Mouse (Mus musculus): ENCODE measurements at regions not wholly inside any gene's neighbourhood (a gene's known extent, or its start where the extent isn't known, plus 50 kb on each side); places are given as distances from the start of the nearest gene placed in this dataset.

DNA sequence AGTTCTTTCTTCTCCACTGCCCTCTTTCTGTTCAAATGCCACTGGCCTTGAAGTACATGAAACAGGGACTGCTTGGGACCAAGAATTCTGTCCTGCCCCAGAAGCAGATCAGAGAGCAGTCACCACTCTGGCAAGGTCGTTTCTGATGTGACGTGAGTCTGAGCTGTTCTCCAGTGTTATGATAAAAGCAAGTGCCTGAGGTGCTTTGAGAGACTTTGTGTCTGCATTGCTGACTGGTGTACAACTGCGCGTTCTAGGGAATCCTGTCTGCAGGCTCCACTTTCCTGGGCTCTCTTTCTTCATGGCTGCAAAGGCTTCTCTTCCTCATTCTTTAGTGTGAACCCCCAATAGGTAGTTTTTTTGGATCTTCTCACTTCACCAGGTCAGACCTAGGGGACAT, 356.8 kb upstream of the Acvr2a start:
- no peak for DNase-seq (ENCODE audit: low spot score)

DNA sequence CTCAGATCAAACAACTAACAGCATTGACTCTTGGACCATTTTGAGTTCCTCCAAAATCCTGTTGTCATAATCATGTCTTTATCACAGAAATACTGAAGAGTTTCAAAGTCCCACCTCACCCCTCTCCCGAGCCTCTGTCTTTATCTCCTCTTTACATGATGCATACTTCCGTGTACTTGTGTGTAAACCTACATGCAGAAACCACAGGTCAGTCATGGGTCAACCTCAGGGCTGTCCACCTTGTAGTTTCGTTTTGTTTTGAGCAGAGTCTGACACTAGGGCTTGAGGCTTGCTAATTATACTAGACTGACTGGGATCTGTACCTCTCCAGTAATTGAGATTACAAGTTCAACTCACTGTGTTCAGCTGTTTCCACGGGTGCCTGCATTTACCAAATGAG, 348.4 kb upstream of the Acvr2a start:
- DNase-seq (ENCODE audit: low spot score), result no peak

DNA sequence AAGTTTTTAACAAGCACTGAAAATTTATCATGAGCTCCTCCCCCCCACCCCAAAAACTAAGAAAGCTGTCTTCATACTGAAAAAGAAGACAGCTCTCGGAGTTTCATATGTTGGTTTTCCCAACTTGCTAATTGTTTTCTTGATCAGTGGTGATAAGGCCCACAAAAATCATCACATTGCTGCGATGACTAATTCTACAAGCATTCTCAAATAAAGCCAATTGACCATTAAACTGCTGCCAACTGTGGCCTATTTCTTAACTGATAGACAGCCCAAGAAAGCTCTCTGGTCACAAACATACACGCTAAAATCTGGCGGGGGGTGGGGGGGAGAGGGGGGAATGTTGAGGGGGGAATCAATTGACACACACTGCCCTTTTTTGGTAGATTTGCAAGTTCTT, 345.0 kb upstream of the Acvr2a start:
- DNase-seq (ENCODE audit: low spot score), result no peak

DNA sequence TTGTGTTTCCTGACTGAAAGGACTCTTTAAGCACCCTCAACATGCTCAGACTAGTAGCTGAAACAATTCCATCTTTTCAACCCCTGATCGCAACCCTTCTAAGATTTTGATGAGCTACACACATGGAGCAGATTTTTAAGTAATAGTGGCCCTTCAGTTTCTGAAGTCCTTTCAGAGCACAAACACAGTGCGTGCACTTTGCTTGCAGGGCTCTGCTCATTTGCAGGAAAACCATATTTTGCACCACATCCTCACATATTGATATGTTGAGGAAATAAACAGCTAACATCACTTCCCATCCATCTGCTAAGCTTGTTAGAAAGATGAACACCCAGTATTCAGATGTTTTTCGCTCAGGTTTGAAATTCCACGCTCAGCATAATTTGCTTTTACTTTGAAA, 344.6 kb upstream of the Acvr2a start:
- DNase-seq (ENCODE audit: low spot score), result peak; percentile 3

DNA sequence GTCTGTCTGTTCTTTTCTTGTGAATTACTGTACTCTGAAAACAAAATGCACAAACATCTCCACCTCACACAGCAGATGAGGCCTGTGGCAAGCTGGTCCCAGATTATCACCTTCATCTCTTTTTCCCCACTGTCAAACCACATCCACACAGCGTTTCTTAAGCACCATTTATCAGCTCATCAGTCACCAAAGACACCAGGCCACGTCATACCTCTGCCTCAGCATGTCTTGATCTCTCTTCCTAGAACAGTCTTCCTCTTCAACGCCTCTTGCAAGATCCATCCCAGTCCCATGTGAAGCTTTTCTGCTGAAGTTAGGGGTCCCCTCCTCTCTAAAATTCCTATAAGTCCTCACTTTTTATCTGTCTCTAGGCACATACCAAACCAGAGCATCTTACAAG, 340.8 kb upstream of the Acvr2a start:
- DNase-seq (ENCODE audit: low spot score), result peak; percentile 59

DNA sequence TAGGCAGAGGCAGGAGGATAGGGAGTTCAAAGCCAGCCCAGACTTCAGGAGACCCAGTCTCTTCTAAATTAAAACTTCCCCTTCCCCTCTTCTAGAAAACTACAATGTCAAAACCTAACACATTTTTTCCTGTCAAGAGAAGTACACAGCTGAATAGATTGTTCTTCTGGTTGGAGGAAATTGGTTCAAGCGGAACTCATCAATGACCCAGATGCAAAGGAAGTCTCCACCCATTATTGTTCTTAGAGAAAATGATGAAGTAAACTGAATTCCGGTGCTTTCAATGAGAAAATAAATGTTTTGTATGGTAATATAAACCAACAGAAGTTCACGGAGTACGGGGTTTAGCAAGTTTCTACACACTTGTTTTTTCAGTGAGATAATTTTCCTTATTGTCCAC, 339.3 kb upstream of the Acvr2a start:
- no peak for DNase-seq (ENCODE audit: low spot score)

DNA sequence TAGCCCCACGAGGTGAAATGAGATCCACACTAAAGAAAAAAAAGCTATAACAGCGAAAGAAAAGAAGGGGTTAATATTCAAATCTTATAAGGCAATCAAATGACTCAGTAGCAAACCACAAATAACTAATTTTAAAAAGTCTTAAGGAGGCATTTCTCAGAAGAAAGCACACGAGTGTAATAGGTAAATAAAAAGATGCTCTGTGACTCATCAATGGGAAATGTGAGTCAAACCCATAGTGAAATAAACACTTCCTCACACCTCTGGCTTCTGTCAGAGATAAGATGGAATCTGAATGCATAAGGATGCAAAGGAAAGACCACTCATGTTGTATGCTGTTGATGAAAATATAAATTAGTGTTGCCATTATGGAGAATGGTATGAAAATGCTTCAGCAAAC, 337.1 kb upstream of the Acvr2a start:
- DNase-seq (ENCODE audit: low spot score), result no peak

DNA sequence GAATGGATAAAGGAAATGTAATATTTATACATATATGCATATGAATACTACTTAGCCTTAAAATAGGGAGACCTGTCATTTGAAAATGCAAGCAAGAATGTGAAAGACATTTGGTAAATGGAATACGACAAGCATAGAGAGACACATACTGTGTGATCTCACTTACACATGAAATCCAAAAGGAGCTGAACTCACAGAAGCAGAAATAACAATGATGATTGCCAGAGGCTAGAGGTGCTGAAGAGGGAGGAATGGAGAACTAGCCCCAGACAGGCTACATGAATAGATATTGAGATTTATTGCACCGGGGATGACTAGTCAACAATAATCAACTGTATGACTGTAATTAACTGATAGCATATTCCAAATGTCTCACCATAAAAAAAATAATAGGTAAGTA, 336.6 kb upstream of the Acvr2a start:
- DNase-seq (ENCODE audit: low spot score), result no peak

DNA sequence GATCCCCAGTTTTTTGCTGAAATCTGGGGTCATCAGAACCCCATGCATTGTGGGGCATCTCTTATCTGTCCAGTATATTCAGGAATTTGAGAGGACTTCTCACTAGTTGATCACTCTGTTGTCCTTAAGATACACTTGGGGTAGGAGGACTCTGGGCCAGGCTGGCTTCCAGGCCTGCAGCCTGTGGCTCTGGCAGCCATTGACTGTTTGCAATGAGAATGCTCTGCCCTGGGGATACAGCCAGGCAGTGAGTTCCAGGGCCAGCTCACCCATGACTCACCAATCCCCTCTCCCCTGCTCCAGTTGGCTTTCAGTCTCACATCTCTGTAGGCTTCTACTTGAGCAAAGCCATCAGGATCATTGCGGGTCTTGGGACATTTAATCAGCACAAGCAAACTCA, 334.3 kb upstream of the Acvr2a start:
- DNase-seq (ENCODE audit: low spot score), result no peak

DNA sequence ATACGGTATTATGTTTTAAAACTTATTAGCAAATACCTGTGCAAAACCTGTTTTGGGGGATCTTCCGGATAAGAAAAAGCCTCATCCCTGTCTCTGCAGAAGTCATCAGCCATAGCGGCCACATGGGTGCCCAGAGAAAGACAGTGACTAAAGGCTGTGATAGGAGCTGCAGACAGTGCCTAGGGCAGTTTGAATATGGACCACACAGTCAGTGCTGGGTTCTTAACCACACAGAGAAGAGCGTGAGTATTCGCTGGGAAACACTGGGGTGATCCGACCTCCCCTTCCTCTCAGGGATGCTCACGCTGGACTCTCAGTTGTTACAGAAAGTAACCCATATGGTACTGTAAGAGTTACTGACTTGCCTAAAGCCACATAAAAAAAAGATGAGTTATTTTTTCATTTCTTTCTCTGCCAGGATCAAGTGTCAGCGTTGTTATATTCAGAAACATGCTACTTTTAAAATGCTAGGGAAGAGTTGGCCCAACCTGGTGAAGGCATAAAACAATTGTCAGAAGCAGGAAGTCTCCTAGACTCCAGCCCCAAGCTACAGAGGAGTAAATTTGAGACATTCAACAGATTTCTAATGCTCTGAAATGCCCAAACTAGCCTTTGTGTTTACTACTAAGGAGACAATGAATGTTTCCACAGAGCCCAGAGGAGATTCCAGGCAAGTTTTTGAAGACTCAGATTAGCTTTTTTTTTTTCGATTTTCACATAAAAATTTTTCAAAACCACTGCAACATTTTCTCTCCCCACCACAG, 333.3 kb upstream of the Acvr2a start:
- no peak for DNase-seq (ENCODE audit: low spot score)

DNA sequence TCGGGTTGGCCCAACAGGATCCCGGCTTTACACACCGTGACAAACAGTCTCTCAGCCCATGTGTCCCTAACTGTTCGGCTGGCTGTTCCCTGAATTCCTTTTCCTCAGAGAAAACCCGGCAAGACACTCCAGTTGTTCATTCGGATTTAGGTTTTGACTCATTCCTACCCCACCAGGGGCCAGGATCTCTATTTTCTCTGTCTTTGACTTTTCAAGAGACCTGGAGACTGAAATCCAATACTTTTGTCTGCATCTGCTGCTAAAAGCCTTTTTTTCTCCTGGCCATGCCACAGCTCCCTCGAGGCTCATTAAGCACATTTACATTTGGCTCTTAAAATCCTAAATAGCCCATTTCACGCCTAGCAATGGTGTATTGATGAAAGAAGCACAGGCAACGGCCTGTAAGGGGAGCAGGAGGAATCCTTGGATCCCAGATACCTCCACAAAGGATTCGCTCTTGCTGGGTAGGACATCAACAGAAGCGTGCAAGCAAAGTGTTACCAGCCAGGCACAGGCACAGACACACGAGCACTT, 332.6 kb upstream of the Acvr2a start:
- DNase-seq (ENCODE audit: low spot score), result no peak

DNA sequence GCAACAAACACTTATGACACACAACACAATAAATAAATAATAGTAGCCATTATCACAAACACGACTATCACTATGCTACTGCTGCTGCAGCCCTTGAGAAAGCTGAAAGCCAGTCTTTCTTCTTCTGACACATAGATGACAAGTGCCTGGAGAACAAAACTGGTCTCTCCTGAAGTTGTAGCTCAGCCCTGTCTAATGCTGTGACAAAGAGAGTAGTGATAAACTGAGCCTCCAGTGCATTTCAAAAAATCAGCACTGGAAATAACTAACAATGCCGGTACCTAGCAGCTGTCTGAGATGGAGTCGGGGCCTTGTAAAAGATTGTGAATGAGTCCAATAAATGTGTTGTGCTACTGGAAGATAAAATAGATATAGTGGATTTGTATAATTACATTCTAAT, 320.3 kb upstream of the Acvr2a start:
- DNase-seq (ENCODE audit: low spot score), result no peak

DNA sequence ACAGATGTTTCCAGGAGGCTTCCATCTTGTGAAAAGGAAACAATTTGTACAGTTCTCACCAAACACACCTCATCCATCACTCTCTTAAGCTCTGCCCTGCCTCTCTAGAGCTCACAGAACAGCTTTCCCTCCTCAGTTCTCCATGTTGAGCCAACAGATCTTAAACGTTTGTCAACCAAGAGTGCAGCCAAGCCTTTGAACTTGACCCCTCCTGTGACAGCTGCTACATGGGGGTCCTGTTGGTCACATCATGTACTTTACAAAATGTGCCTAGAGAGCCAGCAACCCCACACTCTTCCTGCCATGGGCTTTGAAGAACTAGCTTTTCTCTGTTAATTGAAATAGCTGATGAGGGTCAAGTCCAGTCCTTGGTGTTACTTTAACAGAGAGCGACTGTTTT, 319.8 kb upstream of the Acvr2a start:
- no peak for DNase-seq (ENCODE audit: low spot score)

DNA sequence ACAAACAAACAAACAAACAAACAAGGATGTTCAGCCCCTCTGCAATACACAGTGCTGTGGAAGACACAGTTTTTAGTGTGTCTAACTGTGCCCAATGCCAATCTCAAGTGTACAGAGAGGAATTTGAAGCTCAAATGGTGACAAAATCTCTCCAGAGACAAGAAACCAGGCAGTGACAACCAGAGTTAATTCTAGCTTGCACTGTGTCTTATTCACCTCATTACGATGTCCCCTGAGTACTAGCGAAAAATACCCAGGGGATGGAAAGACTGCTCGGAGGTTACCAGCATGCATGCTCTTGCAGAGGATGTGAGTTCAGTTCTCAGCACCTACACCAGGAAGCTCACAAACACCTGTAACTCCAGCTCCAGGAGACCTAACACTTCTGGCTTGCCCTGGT, 319.3 kb upstream of the Acvr2a start:
- DNase-seq (ENCODE audit: low spot score), result no peak

DNA sequence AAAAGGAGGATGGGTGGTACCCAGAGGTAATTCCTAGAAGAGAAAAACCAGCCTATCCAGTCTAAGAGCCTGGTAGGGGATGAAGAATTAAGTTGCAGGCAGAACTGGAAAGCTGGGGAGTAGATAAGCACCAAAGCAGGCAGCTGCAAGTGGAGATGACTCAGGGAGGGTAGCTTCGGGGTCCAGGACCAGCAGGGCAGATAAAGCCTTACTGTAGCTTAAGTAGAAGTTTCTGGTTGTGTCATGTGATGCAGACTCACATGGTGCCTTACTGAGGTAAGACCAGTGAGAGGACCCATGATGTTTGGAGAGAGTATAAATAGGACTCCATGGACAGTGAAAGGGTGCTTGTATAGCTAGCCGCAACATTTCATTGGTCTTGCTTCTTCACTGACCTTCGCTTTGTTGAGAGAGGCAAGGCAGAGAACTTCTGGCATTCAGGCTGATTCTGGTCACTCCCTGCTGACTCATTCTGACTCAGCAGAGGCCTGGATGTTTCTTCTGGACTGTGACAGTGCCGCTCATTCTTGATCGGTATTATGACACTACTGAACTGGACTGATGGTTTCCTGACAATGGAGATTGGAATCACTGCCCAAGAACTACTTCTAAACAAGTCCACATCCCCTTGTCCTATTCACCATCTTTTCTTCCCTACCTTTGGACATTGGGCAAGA, 315.7 kb upstream of the Acvr2a start:
- no peak for DNase-seq (ENCODE audit: low spot score)

DNA sequence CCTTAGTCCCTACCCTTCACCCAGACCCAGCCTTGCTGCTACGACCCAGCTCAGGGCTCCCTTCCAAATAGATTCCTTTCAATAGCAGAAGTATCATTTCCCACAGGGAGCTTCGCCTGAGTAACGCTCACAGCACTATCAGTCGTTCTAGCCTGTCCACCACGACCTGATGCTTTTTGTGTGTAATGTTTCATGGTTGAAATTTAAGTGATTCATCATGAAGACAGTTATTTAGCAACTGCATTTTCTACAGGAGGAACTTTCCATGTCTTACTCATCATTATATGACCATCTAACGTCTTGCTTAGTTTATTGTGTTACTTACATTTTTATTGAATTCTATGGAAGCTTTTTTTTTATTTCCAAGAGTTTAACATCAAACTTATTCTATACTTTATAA, 314.5 kb upstream of the Acvr2a start:
- no peak for DNase-seq (ENCODE audit: low spot score)

DNA sequence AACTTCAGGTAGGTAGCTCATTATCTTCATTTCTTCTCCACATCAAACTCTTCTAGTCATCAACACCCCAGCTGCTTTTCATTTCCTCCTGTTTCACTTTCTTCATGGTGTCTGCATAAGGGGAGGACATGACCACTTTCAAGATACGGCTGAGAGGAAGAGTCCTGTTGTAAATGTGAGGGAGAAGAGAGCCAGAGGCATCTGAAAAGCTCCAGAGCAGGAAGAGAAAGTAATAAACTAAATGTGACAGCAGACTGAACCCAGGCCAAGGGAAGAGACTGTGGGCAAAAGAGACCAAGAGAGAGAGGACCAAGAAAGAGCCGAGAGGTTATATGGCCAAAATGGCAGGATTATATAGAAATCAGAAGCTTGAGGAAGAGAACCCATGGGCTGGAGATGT, 312.5 kb upstream of the Acvr2a start:
- DNase-seq (ENCODE audit: low spot score), result no peak

DNA sequence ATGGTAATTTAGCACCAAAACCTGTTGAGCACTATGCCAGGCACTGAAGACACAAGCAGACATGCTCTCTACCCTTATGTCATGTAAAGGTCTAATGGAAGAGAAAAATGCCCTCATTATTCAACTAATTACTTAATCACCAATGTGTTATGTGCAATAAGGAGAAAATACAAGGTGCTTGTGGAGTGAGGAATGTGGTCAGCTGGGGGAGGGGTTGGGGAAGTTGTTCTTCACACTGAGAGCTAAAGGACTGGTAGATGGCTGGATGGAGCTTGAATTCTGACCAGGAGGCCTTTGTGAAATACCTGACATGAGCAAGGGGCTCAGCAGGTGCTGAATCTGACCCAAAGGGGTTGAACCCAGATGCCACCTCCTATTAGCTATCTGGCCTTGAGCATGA, 300.1 kb upstream of the Acvr2a start:
- DNase-seq (ENCODE audit: low spot score), result no peak

DNA sequence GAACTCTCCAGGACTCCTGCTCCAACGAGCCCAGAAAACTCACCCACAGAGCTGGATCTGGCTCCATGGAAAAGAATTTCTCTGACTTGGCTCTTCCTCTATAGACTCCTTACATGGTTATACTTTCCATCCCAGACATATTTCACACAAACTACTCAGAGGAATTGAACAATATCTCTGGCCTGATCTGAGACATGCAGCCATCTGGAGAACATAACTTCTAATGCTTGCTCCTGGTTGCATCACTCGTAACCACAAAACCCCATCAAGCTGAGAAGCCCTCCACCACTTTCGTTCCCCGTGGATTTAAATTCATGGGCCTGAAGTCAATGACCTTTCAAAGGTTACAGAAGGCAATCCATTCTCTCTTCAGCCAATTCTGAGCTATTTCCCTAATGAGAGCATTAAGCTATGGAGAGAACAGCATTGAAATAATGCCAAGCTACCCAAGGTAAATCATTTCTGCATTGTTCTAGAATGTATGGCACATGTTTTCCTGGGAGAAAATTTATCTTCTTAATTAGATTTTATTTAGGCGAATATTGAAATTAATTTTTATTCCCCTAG, 294.0 kb upstream of the Acvr2a start:
- DNase-seq (ENCODE audit: low spot score), result no peak

DNA sequence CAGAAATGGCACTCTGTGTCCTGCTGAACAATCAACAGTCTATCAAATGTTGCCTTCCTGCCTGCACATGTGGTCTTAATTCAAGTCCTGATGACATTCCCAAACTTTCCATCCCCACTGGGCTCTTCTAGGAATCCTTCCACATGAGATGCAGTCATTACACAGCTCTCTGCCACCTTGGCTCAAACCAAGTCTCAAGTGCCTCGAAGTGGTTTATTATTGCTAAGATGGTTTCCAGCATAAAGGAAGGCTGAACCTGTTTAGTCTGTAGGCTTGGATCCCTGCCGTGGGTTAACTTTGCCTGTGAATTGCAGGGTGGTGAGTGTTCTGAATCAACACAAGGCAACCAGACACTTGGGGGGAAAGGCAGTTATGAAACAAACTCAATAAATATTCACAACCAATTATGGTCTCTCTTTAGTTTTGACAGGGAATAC, 293.4 kb upstream of the Acvr2a start:
- DNase-seq (ENCODE audit: low spot score), result no peak

DNA sequence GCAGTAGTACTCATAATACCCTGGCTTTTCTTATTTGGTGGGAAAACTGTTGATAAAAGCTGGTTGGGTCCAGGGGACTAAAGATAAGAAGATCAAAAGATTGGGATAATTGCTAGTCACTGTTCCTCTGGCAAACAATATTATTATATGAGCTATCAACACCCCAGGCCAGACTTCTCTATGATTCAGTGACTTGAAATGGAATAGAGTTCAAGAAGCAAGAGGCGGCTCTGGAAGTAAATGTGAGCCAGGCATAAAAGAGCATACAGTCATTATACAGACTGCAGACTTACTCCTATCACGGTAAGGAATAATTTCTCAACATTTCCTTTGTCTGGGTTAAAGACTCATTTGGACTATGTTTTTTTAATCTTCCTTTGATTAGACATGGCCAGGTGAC, 278.5 kb upstream of the Acvr2a start:
- no peak for DNase-seq (ENCODE audit: low spot score)

DNA sequence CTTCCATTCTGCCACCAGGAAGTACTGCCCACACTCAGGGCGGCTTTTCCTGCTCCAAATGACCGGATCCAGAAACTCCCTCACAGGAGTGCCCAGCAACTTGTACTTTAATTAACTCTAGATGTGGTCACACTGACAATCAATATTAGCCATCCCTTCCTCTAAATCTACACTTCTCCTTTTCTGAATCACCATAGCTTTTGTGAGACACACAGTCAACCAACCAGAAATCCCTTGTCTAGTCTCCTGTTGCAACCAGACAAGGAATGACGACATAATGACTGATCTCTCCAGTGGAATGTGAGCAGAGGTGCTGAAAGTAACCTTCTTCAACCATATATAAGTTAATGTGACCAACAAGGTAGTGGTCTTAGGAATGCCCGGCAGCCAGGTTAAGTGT, 277.0 kb upstream of the Acvr2a start:
- no peak for DNase-seq (ENCODE audit: low spot score)

DNA sequence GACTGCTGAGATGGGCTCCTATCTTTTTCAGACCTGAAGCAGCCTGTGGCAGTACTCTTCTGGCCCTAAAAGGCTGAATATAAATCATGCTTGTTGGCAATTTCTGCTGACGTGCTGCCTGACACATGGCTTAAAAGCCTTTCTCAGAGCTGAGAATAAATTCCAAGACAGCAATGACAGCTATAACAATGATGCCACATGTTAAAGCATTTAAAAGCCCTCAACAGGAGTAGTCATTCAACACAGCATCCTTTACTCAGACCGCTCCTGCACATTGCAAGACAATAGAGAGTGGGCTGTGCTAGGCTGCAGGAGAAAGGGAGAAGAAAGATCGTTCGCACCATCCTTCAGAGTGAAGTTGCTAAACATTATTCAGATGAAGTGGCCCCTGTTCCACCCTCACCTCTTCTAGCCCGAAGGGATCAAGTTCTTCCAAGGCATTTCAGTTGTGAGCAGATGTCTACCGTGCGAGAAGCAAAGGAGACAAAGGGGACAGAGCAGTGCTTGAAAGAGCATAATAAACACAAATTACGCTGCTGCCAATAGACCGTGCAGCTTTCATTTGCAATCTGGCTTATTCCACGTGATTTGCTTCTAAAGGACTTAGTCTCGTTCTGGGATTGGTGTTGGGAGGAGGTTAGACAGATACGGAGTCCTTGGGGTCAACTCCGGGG, 275.1 kb upstream of the Acvr2a start:
- no peak for DNase-seq (ENCODE audit: low spot score)
